ENCODE assay signal across 11 mouse cellular contexts in genomic region chr14:108791296-108791695, GRCm38 (mm10).
DNase-seq lines count a peak whose midpoint lies in the region; ATAC-seq and TF ChIP-seq lines count a peak whose summit lies in the region.
"Had no signal": no experiment of that assay in that cellular context is flagged by ENCODE, and none has a peak within 500 bp of the region (broad histone marks: within the 10 kb centered on the region; RNA-seq: fewer than 3 reads in every experiment).

No protein-coding gene starts in this region.

- no peak for TF ChIP-seq POLR2A in limb, embryonic 14.5 days (IDR thresholded peaks at IDR 0.05; ENCODE audit: borderline replicate concordance, extremely low read depth, insufficient read depth, insufficient read length)

- peak; percentile 27 for DNase-seq in limb, embryonic 14.5 days (ENCODE audit: low spot score)
- DNase-seq in limb, embryonic 10.5 days (ENCODE audit: low spot score), result no peak
- peak; percentile 2 for DNase-seq in fat pad, adult 2 months (ENCODE audit: extremely low read depth, low read depth, low spot score)
- peak; percentile 69 to 79 for DNase-seq in left cerebral cortex, adult 18-20 months (ENCODE audit: low spot score in 2 of 2)
- DNase-seq in right cerebral cortex, postnatal 36 days (ENCODE audit: low spot score in 2 of 2), result peak; percentile 57 to 65
- DNase-seq in c-Kit-positive CD71-positive TER-119-positive erythroid progenitor cells, embryonic 14.5 days (ENCODE audit: low spot score), result no peak
- no peak for DNase-seq in adrenal gland, adult (ENCODE audit: inconsistent age in 2 of 2, low spot score in 1 of 2)
- DNase-seq: gastrocnemius, postnatal 14 days; kidney, adult 11 months had no signal

- H3K4me3 ChIP-seq in limb, embryonic 14.5 days (replicated peaks; ENCODE audit: low read length), result no peak overlapping the region
- H3K4me3 ChIP-seq in limb, embryonic 10.5 days, result no peak overlapping the region
- H3K4me3 ChIP-seq: limb, embryonic 13.5 days had no signal

- 55% methylated on average over 1 of the region's 1 CpGs for WGBS in limb, embryonic 14.5 days
- 68% methylated on average over 1 of the region's 1 CpGs for WGBS in limb, embryonic 10.5 days

- no peaks in the 10 kb centered on the region for H3K4me1 ChIP-seq in limb, embryonic 14.5 days (ENCODE audit: control insufficient read depth, insufficient read depth, low read length)
- H3K4me1 ChIP-seq in limb, embryonic 10.5 days, result no peaks in the 10 kb centered on the region
- H3K4me1 ChIP-seq: limb, embryonic 13.5 days had no signal

- ATAC-seq in limb, embryonic 14.5 days (ENCODE audit: low FRiP score, low read depth), result no peak

- no peaks in the 10 kb centered on the region for H3K27me3 ChIP-seq in limb, embryonic 14.5 days (ENCODE audit: control insufficient read depth, insufficient read depth, low read length)
- H3K27me3 ChIP-seq in limb, embryonic 10.5 days (ENCODE audit: low read depth, poor library complexity, severe bottlenecking), result no peaks in the 10 kb centered on the region
- H3K27me3 ChIP-seq: limb, embryonic 13.5 days had no signal

- H3K9ac ChIP-seq in limb, embryonic 14.5 days (ENCODE audit: low read depth, low read length, severe bottlenecking), result no peak overlapping the region
- H3K9ac ChIP-seq: limb, embryonic 13.5 days had no signal

- H3K36me3 ChIP-seq in limb, embryonic 14.5 days (ENCODE audit: control insufficient read depth, insufficient read depth, low read length), result no peaks in the 10 kb centered on the region
- no peaks in the 10 kb centered on the region for H3K36me3 ChIP-seq in limb, embryonic 10.5 days
- H3K36me3 ChIP-seq: limb, embryonic 13.5 days had no signal

- H3K4me2 ChIP-seq in limb, embryonic 14.5 days (replicated peaks; ENCODE audit: low read depth, low read length, severe bottlenecking), result no peak overlapping the region
- H3K4me2 ChIP-seq: limb, embryonic 13.5 days had no signal

- H3K27ac ChIP-seq in limb, embryonic 14.5 days (replicated peaks; ENCODE audit: low read depth, low read length), result no peak overlapping the region
- H3K27ac ChIP-seq in limb, embryonic 10.5 days, result no peak overlapping the region
- H3K27ac ChIP-seq: limb, embryonic 13.5 days; macrophage had no signal

- no peaks in the 10 kb centered on the region for H3K9me3 ChIP-seq in limb, embryonic 14.5 days (ENCODE audit: control insufficient read depth, low read length)
- no peaks in the 10 kb centered on the region for H3K9me3 ChIP-seq in limb, embryonic 10.5 days (replicated peaks)
- H3K9me3 ChIP-seq: limb, embryonic 13.5 days had no signal

Comparison
In these comparisons a context has a peak if more than half of its experiments do, and no peak if none do; other contexts are left out.
1. DNase-seq: peak in limb, embryonic 14.5 days (single experiment), fat pad, adult 2 months (single experiment), left cerebral cortex, adult 18-20 months (2 of 2) and right cerebral cortex, postnatal 36 days (2 of 2); none in limb, embryonic 10.5 days (single experiment), c-Kit-positive CD71-positive TER-119-positive erythroid progenitor cells, embryonic 14.5 days (single experiment) and adrenal gland, adult (0 of 2).